Mouse (Mus musculus): ENCODE measurements at regions not wholly inside any gene's neighbourhood (a gene's known extent, or its start where the extent isn't known, plus 50 kb on each side); places are given as distances from the start of the nearest gene placed in this dataset.

- no peak for DNase-seq (ENCODE audit: low spot score)
- 45% methylated on average over 2 of the region's 2 CpGs for WGBS
- no peak overlapping the region for H3K4me2 ChIP-seq (replicated peaks; ENCODE audit: low read depth, low read length)
- H3K9me3 ChIP-seq (ENCODE audit: low read length) = no peaks in the 10 kb centered on the region
- no peaks in the 10 kb centered on the region for H3K4me1 ChIP-seq (ENCODE audit: insufficient read depth, low read depth, low read length)
- no peaks in the 10 kb centered on the region for H3K27me3 ChIP-seq (replicated peaks; ENCODE audit: insufficient read depth, low read length)
- no peaks in the 10 kb centered on the region for H3K36me3 ChIP-seq (ENCODE audit: insufficient read depth, low read length)
- H3K27ac ChIP-seq (ENCODE audit: low read length) = no peak overlapping the region
- no peak overlapping the region for H3K9ac ChIP-seq (replicated peaks; ENCODE audit: low read depth)
- H3K4me3 ChIP-seq (ENCODE audit: low read depth, low read length) = no peak overlapping the region
- no peak for ATAC-seq
- TF ChIP-seq EP300 (IDR thresholded peaks at IDR 0.05) (no peak), CTCF (IDR thresholded peaks at IDR 0.05) (no peak)
These were observed 133.5 kb upstream of the Tut7 start for GRCm38 (mm10) chr13:59956441-59956840.

- no peaks in the 10 kb centered on the region for H3K9me3 ChIP-seq (ENCODE audit: low read length)
- no peak for ATAC-seq
These were observed 129.9 kb upstream of the Tut7 start for GRCm38 (mm10) chr13:59952809-59953208.

DNA sequence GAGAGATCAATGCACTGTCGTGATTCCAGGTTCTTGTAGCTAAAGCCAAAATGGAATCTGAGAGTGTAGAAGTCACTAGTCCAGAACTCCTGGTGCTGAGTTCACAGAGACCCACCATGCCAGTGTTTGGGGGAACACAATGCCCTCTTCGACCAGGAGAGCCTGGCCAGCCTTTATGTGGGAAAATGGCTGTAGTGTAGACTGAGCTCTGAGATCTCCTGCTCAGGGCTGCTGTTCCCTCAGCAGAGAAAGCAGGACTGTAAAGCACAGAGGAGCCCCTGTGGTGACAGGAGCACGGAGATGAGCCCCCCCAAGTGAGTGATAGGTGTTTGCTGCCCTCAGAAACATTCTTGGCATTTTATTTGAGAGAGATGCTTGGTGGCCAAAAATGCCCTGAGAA, 129.2 kb upstream of the Tut7 start:
- Histone ChIP-seq H3K4me3 (ENCODE audit: low read depth, low read length) (no peak overlapping the region), H3K4me1 (ENCODE audit: insufficient read depth, low read depth, low read length) (no peaks in the 10 kb centered on the region), H3K27ac (ENCODE audit: low read length) (no peak overlapping the region), H3K9me3 (ENCODE audit: low read length) (no peaks in the 10 kb centered on the region), H3K9ac (replicated peaks; ENCODE audit: low read depth) (no peak overlapping the region), H3K36me3 (ENCODE audit: insufficient read depth, low read length) (no peaks in the 10 kb centered on the region), H3K4me2 (replicated peaks; ENCODE audit: low read depth, low read length) (no peak overlapping the region), H3K27me3 (replicated peaks; ENCODE audit: insufficient read depth, low read length) (no peaks in the 10 kb centered on the region)
- no peak for ATAC-seq
- 52% methylated on average over 3 of the region's 3 CpGs for WGBS
- no peak for DNase-seq (ENCODE audit: low spot score)
- no peak for TF ChIP-seq CTCF (IDR thresholded peaks at IDR 0.05)
- no peak for TF ChIP-seq EP300 (IDR thresholded peaks at IDR 0.05)

More at GRCm38 (mm10) chr13:59952809-59953208, 129.9 kb upstream of the Tut7 start:
- TF ChIP-seq EP300 (IDR thresholded peaks at IDR 0.05) = no peak
- peak; percentile 24; the same call in 1 of the 2 replicates for TF ChIP-seq CTCF (IDR thresholded peaks at IDR 0.05)
- WGBS = 52% methylated on average over 4 of the region's 4 CpGs
- H3K4me3 ChIP-seq (ENCODE audit: low read depth, low read length) = no peak overlapping the region
- no peaks in the 10 kb centered on the region for H3K36me3 ChIP-seq (ENCODE audit: insufficient read depth, low read length)
- H3K4me1 ChIP-seq (ENCODE audit: insufficient read depth, low read depth, low read length) = no peaks in the 10 kb centered on the region
- H3K4me2 ChIP-seq (replicated peaks; ENCODE audit: low read depth, low read length) = no peak overlapping the region
- no peak for DNase-seq (ENCODE audit: low spot score)
- no peak overlapping the region for H3K9ac ChIP-seq (replicated peaks; ENCODE audit: low read depth)
- H3K27me3 ChIP-seq (replicated peaks; ENCODE audit: insufficient read depth, low read length) = no peaks in the 10 kb centered on the region
- no peak overlapping the region for H3K27ac ChIP-seq (ENCODE audit: low read length)

- Histone ChIP-seq H3K9me3 (ENCODE audit: low read length) (no peaks in the 10 kb centered on the region), H3K27me3 (replicated peaks; ENCODE audit: insufficient read depth, low read length) (no peaks in the 10 kb centered on the region), H3K27ac (ENCODE audit: low read length) (no peak overlapping the region), H3K4me3 (ENCODE audit: low read depth, low read length) (no peak overlapping the region), H3K36me3 (ENCODE audit: insufficient read depth, low read length) (no peaks in the 10 kb centered on the region), H3K4me2 (replicated peaks; ENCODE audit: low read depth, low read length) (no peak overlapping the region), H3K9ac (replicated peaks; ENCODE audit: low read depth) (no peak overlapping the region), H3K4me1 (ENCODE audit: insufficient read depth, low read depth, low read length) (no peaks in the 10 kb centered on the region)
- DNase-seq (ENCODE audit: low spot score) (no peak), ATAC-seq (no peak)
- WGBS = 87% methylated on average over 3 of the region's 3 CpGs
- TF ChIP-seq EP300 (IDR thresholded peaks at IDR 0.05) = no peak
- no peak for TF ChIP-seq CTCF (IDR thresholded peaks at IDR 0.05)
These were observed 127.3 kb upstream of the Tut7 start for GRCm38 (mm10) chr13:59950281-59950680.

DNA sequence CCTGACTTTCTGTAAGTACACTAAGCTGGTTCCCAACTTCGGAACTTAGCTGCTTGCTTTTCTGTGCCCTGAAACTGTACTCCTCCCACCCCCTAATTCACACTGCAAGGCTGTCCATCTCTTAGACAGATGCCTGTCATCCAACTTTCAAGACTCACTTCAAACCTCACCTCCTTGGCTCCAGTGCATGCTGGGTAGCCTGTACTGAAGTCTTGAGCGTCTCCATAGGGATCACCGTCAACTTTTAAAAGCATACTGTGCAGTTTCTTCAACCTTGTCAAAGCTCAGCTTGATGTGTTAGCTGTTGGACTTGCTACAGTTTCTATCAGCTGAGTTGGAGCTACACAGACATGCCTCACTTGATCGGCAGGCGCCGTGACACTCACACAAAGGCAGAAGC, 126.5 kb upstream of the Tut7 start:
- Histone ChIP-seq H3K36me3 (ENCODE audit: insufficient read depth, low read length) (no peaks in the 10 kb centered on the region), H3K4me1 (ENCODE audit: insufficient read depth, low read depth, low read length) (no peaks in the 10 kb centered on the region), H3K27me3 (replicated peaks; ENCODE audit: insufficient read depth, low read length) (no peaks in the 10 kb centered on the region), H3K4me3 (ENCODE audit: low read depth, low read length) (no peak overlapping the region), H3K4me2 (replicated peaks; ENCODE audit: low read depth, low read length) (no peak overlapping the region), H3K9ac (replicated peaks; ENCODE audit: low read depth) (no peak overlapping the region), H3K27ac (ENCODE audit: low read length) (no peak overlapping the region), H3K9me3 (ENCODE audit: low read length) (no peaks in the 10 kb centered on the region)
- ATAC-seq = no peak
- no peak for TF ChIP-seq EP300 (IDR thresholded peaks at IDR 0.05)
- no peak for TF ChIP-seq CTCF (IDR thresholded peaks at IDR 0.05)
- no peak for DNase-seq (ENCODE audit: low spot score)
- 54% methylated on average over 6 of the region's 6 CpGs for WGBS

- Histone ChIP-seq H3K27me3 (replicated peaks; ENCODE audit: insufficient read depth, low read length) (no peaks in the 10 kb centered on the region), H3K36me3 (ENCODE audit: insufficient read depth, low read length) (no peaks in the 10 kb centered on the region), H3K27ac (ENCODE audit: low read length) (no peak overlapping the region), H3K9ac (replicated peaks; ENCODE audit: low read depth) (no peak overlapping the region), H3K4me2 (replicated peaks; ENCODE audit: low read depth, low read length) (no peak overlapping the region), H3K4me3 (ENCODE audit: low read depth, low read length) (no peak overlapping the region), H3K9me3 (ENCODE audit: low read length) (no peaks in the 10 kb centered on the region), H3K4me1 (ENCODE audit: insufficient read depth, low read depth, low read length) (no peaks in the 10 kb centered on the region)
- ATAC-seq = peak; percentile 54
- 47% methylated on average over 15 of the region's 15 CpGs for WGBS
- DNase-seq (ENCODE audit: low spot score) = peak; percentile 27
- TF ChIP-seq EP300 (IDR thresholded peaks at IDR 0.05) = no peak
- no peak for TF ChIP-seq CTCF (IDR thresholded peaks at IDR 0.05)
These were observed 125.7 kb upstream of the Tut7 start for GRCm38 (mm10) chr13:59948496-59949138.

GRCm38 (mm10) chr13:59947461-59947860, 124.5 kb upstream of the Tut7 start:
- Histone ChIP-seq H3K27me3 (replicated peaks; ENCODE audit: insufficient read depth, low read length) (no peaks in the 10 kb centered on the region), H3K9ac (replicated peaks; ENCODE audit: low read depth) (no peak overlapping the region), H3K27ac (ENCODE audit: low read length) (no peak overlapping the region), H3K4me1 (ENCODE audit: insufficient read depth, low read depth, low read length) (no peaks in the 10 kb centered on the region), H3K36me3 (ENCODE audit: insufficient read depth, low read length) (no peaks in the 10 kb centered on the region), H3K4me2 (replicated peaks; ENCODE audit: low read depth, low read length) (no peak overlapping the region), H3K4me3 (ENCODE audit: low read depth, low read length) (no peak overlapping the region), H3K9me3 (ENCODE audit: low read length) (no peaks in the 10 kb centered on the region)
- ATAC-seq (no peak), DNase-seq (ENCODE audit: low spot score) (no peak)
- 46% methylated on average over 5 of the region's 5 CpGs for WGBS
- TF ChIP-seq EP300 (IDR thresholded peaks at IDR 0.05) (no peak), CTCF (IDR thresholded peaks at IDR 0.05) (no peak)
